Mouse (Mus musculus): ENCODE data around the gene Gria1. TPM values are rescaled to one million over a fixed set of nuclear protein-coding genes. Genes with fewer than 3 reads are reported as not detected.

Gria1 gene
- polyA plus RNA-seq, 1 experiment = 0.04 TPM

DNA sequence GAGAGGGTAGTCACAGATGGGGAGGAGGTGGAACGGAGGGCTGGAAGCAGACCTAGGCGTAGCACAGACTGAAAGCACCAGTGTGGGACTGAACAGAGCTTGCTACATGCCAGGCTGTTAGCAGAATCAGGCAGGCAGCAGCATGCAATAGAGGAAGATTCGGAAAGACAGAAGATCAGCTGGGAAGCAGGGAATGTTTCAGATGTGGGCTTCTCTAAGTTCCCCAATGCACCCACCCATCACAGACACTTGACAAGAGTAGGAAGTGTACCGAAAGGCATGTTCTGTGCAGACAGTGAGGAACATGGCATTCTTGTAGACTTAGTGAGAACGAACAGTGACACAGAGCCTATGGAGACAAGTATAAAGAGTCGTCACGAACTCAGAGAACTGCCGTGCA, 260.5 kb downstream of the Gria1 start:
- TF ChIP-seq MAX (IDR thresholded peaks at IDR 0.05; ENCODE audit: low read depth) (no peak), TCF3 (IDR thresholded peaks at IDR 0.05; ENCODE audit: insufficient read length, low read depth) (no peak), USF1 (IDR thresholded peaks at IDR 0.05; ENCODE audit: low read depth) (no peak), REST (IDR thresholded peaks at IDR 0.05; ENCODE audit: insufficient read depth, insufficient read length) (no peak), CEBPB (IDR thresholded peaks at IDR 0.05; ENCODE audit: insufficient read depth, poor library complexity, severe bottlenecking) (no peak), MYOD1 (IDR thresholded peaks at IDR 0.05; ENCODE audit: control insufficient read depth in 1 of 3, insufficient read length in 2 of 3, low read depth in 2 of 3) (no peak), E2F4 (IDR thresholded peaks at IDR 0.05; ENCODE audit: insufficient read depth) (no peak), SRF (IDR thresholded peaks at IDR 0.05; ENCODE audit: control insufficient read depth, insufficient read length, low read depth) (no peak), TCF12 (IDR thresholded peaks at IDR 0.05; ENCODE audit: insufficient read depth, poor library complexity, severe bottlenecking) (no peak), MYOG (IDR thresholded peaks at IDR 0.05; ENCODE audit: control insufficient read depth in 1 of 3, insufficient read depth in 1 of 3, insufficient read length in 2 of 3, low read depth in 2 of 3) (no peak), POLR2AphosphoS2 (IDR thresholded peaks at IDR 0.05; ENCODE audit: insufficient read length, low read depth) (no peak)
- Histone ChIP-seq H3K27me3 (ENCODE audit: control insufficient read depth, insufficient read depth, insufficient read length) (no peaks in the 10 kb centered on the region), H3K36me3 (ENCODE audit: control insufficient read depth, insufficient read depth) (no peaks in the 10 kb centered on the region), H3ac (ENCODE audit: control insufficient read depth, insufficient read length) (no peak overlapping the region), H3K4me3 (no peak overlapping the region), H3K4me2 (ENCODE audit: low read depth) (no peak overlapping the region), H3K79me2 (ENCODE audit: control insufficient read depth, insufficient read depth) (no peaks in the 10 kb centered on the region)

- no peak for TF ChIP-seq MAX (IDR thresholded peaks at IDR 0.05; ENCODE audit: low read depth)
- TF ChIP-seq TCF3 (IDR thresholded peaks at IDR 0.05; ENCODE audit: insufficient read length, low read depth) = no peak
- TF ChIP-seq POLR2AphosphoS2 (IDR thresholded peaks at IDR 0.05; ENCODE audit: insufficient read length, low read depth) = no peak
- TF ChIP-seq REST (IDR thresholded peaks at IDR 0.05; ENCODE audit: insufficient read depth, insufficient read length) = no peak
- H3K27me3 ChIP-seq (ENCODE audit: control insufficient read depth, insufficient read depth, insufficient read length) = no peaks in the 10 kb centered on the region
- no peaks in the 10 kb centered on the region for H3K36me3 ChIP-seq (ENCODE audit: control insufficient read depth, insufficient read depth)
- H3ac ChIP-seq (ENCODE audit: control insufficient read depth, insufficient read length) = no peak overlapping the region
- no peak overlapping the region for H3K4me2 ChIP-seq (ENCODE audit: low read depth)
- H3K4me3 ChIP-seq = no peak overlapping the region
- H3K79me2 ChIP-seq (ENCODE audit: control insufficient read depth, insufficient read depth) = no peaks in the 10 kb centered on the region
Observed at GRCm38 (mm10) chr11:57274687-57275086, 263.5 kb downstream of the Gria1 start.

DNA sequence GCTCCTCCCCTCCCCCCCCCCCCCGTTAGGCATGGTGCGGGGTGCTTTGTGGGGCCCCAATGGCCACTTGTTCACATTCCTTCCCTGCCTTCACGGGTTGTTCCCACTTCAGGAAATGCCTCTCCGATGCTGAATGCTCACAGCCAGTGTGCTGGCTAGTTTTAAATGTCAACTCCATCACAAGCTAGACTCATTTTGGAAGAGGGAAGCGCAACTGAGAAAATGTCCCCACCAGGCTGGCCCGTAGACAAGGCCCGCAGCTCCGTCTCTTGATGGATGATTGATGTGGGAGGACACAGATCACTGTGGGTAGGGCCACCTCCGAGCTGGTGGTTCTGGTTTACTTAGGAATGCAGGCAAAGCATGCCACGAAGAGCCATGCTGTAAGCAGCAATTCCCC, 266.9 kb downstream of the Gria1 start:
- no peak overlapping the region for H3K4me3 ChIP-seq
- no peak overlapping the region for H3K4me2 ChIP-seq (ENCODE audit: low read depth)

GRCm38 (mm10) chr11:57286119-57286518, 274.9 kb downstream of the Gria1 start:
- no peak for TF ChIP-seq POLR2AphosphoS2 (IDR thresholded peaks at IDR 0.05; ENCODE audit: insufficient read length, low read depth)
- no peak for TF ChIP-seq CEBPB (IDR thresholded peaks at IDR 0.05; ENCODE audit: insufficient read depth, poor library complexity, severe bottlenecking)
- no peak for TF ChIP-seq TCF3 (IDR thresholded peaks at IDR 0.05; ENCODE audit: insufficient read length, low read depth)
- no peak for TF ChIP-seq MYOD1 (IDR thresholded peaks at IDR 0.05; ENCODE audit: control insufficient read depth in 1 of 3, insufficient read length in 2 of 3, low read depth in 2 of 3)
- TF ChIP-seq REST (IDR thresholded peaks at IDR 0.05; ENCODE audit: insufficient read depth, insufficient read length) = no peak
- TF ChIP-seq TCF12 (IDR thresholded peaks at IDR 0.05; ENCODE audit: insufficient read depth, poor library complexity, severe bottlenecking) = no peak
- no peak for TF ChIP-seq MAX (IDR thresholded peaks at IDR 0.05; ENCODE audit: low read depth)
- TF ChIP-seq SRF (IDR thresholded peaks at IDR 0.05; ENCODE audit: control insufficient read depth, insufficient read length, low read depth) = no peak
- no peak for TF ChIP-seq USF1 (IDR thresholded peaks at IDR 0.05; ENCODE audit: low read depth)
- no peak for TF ChIP-seq E2F4 (IDR thresholded peaks at IDR 0.05; ENCODE audit: insufficient read depth)
- TF ChIP-seq MYOG (IDR thresholded peaks at IDR 0.05; ENCODE audit: control insufficient read depth in 1 of 3, insufficient read depth in 1 of 3, insufficient read length in 2 of 3, low read depth in 2 of 3) = no peak
- no peak for TF ChIP-seq POLR2A (IDR thresholded peaks at IDR 0.05; ENCODE audit: insufficient read length, low read depth)
- H3ac ChIP-seq (ENCODE audit: control insufficient read depth, insufficient read length) = no peak overlapping the region
- no peak overlapping the region for H3K4me2 ChIP-seq (ENCODE audit: low read depth)
- H3K79me2 ChIP-seq (ENCODE audit: control insufficient read depth, insufficient read depth) = no peaks in the 10 kb centered on the region
- H3K36me3 ChIP-seq (ENCODE audit: control insufficient read depth, insufficient read depth) = no peaks in the 10 kb centered on the region
- no peaks in the 10 kb centered on the region for H3K27me3 ChIP-seq (ENCODE audit: control insufficient read depth, insufficient read depth, insufficient read length)
- no peak overlapping the region for H3K4me3 ChIP-seq

More for the DNA sequence above, 266.9 kb downstream of the Gria1 start:
- no peaks in the 10 kb centered on the region for H3K27me3 ChIP-seq (ENCODE audit: control insufficient read depth, insufficient read depth, insufficient read length)
- H3ac ChIP-seq (ENCODE audit: control insufficient read depth, insufficient read length) = no peak overlapping the region
- H3K79me2 ChIP-seq (ENCODE audit: control insufficient read depth, insufficient read depth) = no peaks in the 10 kb centered on the region
- no peaks in the 10 kb centered on the region for H3K36me3 ChIP-seq (ENCODE audit: control insufficient read depth, insufficient read depth)
- TF ChIP-seq MAX (IDR thresholded peaks at IDR 0.05; ENCODE audit: low read depth) = no peak
- no peak for TF ChIP-seq REST (IDR thresholded peaks at IDR 0.05; ENCODE audit: insufficient read depth, insufficient read length)
- no peak for TF ChIP-seq MYOD1 (IDR thresholded peaks at IDR 0.05; ENCODE audit: control insufficient read depth in 1 of 3, insufficient read length in 2 of 3, low read depth in 2 of 3)
- TF ChIP-seq MYOG (IDR thresholded peaks at IDR 0.05; ENCODE audit: control insufficient read depth in 1 of 3, insufficient read depth in 1 of 3, insufficient read length in 2 of 3, low read depth in 2 of 3) = no peak
- no peak for TF ChIP-seq POLR2AphosphoS2 (IDR thresholded peaks at IDR 0.05; ENCODE audit: insufficient read length, low read depth)
- TF ChIP-seq USF1 (IDR thresholded peaks at IDR 0.05; ENCODE audit: low read depth) = no peak
- TF ChIP-seq TCF12 (IDR thresholded peaks at IDR 0.05; ENCODE audit: insufficient read depth, poor library complexity, severe bottlenecking) = no peak
- no peak for TF ChIP-seq E2F4 (IDR thresholded peaks at IDR 0.05; ENCODE audit: insufficient read depth)
- no peak for TF ChIP-seq SRF (IDR thresholded peaks at IDR 0.05; ENCODE audit: control insufficient read depth, insufficient read length, low read depth)
- no peak for TF ChIP-seq TCF3 (IDR thresholded peaks at IDR 0.05; ENCODE audit: insufficient read length, low read depth)
- TF ChIP-seq POLR2A (IDR thresholded peaks at IDR 0.05; ENCODE audit: insufficient read length, low read depth) = no peak

GRCm38 (mm10) chr11:57297376-57297775, 286.2 kb downstream of the Gria1 start:
- TF ChIP-seq MAX (IDR thresholded peaks at IDR 0.05; ENCODE audit: low read depth) (no peak), MYOG (IDR thresholded peaks at IDR 0.05; ENCODE audit: control insufficient read depth in 1 of 3, insufficient read depth in 1 of 3, insufficient read length in 2 of 3, low read depth in 2 of 3) (no peak), POLR2A (IDR thresholded peaks at IDR 0.05; ENCODE audit: insufficient read length, low read depth) (no peak), E2F4 (IDR thresholded peaks at IDR 0.05; ENCODE audit: insufficient read depth) (no peak), CEBPB (IDR thresholded peaks at IDR 0.05; ENCODE audit: insufficient read depth, poor library complexity, severe bottlenecking) (no peak), REST (IDR thresholded peaks at IDR 0.05; ENCODE audit: insufficient read depth, insufficient read length) (no peak), TCF12 (IDR thresholded peaks at IDR 0.05; ENCODE audit: insufficient read depth, poor library complexity, severe bottlenecking) (no peak), POLR2AphosphoS2 (IDR thresholded peaks at IDR 0.05; ENCODE audit: insufficient read length, low read depth) (no peak), SRF (IDR thresholded peaks at IDR 0.05; ENCODE audit: control insufficient read depth, insufficient read length, low read depth) (no peak), TCF3 (IDR thresholded peaks at IDR 0.05; ENCODE audit: insufficient read length, low read depth) (no peak), MYOD1 (IDR thresholded peaks at IDR 0.05; ENCODE audit: control insufficient read depth in 1 of 3, insufficient read length in 2 of 3, low read depth in 2 of 3) (no peak), USF1 (IDR thresholded peaks at IDR 0.05; ENCODE audit: low read depth) (no peak)
- Histone ChIP-seq H3K4me3 (no peak overlapping the region), H3ac (ENCODE audit: control insufficient read depth, insufficient read length) (no peak overlapping the region), H3K27me3 (ENCODE audit: control insufficient read depth, insufficient read depth, insufficient read length) (no peaks in the 10 kb centered on the region), H3K4me2 (ENCODE audit: low read depth) (no peak overlapping the region), H3K79me2 (ENCODE audit: control insufficient read depth, insufficient read depth) (no peaks in the 10 kb centered on the region), H3K36me3 (ENCODE audit: control insufficient read depth, insufficient read depth) (no peaks in the 10 kb centered on the region)
